In genomic region chr5:31253806-31254205, GRCm38 (mm10) we compare ENCODE assay signal across 11 mouse cellular contexts. TPM values are rescaled to one million over a fixed set of nuclear protein-coding genes. Genes with fewer than 3 reads are reported as not detected.
DNase-seq lines count a peak whose midpoint lies in the region; ATAC-seq and TF ChIP-seq lines count a peak whose summit lies in the region.
"Had no signal": no experiment of that assay in that cellular context is flagged by ENCODE, and none has a peak within 500 bp of the region (broad histone marks: within the 10 kb centered on the region; RNA-seq: fewer than 3 reads in every experiment).

No protein-coding gene starts in this region.

- H3K36me3 ChIP-seq in embryonic facial prominence, embryonic 10.5 days (replicated peaks), result peaks cover 96% of the 10 kb centered on the region
- peaks cover 67% of the 10 kb centered on the region for H3K36me3 ChIP-seq in limb, embryonic 15.5 days

- WGBS in embryonic facial prominence, embryonic 10.5 days, result 95% methylated on average over 8 of the region's 8 CpGs
- WGBS in limb, embryonic 15.5 days, result 90% methylated on average over 8 of the region's 8 CpGs

- H3K4me3 ChIP-seq in left cerebral cortex, adult 2 months, result no peak overlapping the region
- H3K4me3 ChIP-seq in embryonic facial prominence, embryonic 10.5 days, result 0 out of 2 replicates have a peak overlapping the region, but pooled peaks have one; percentile 56
- H3K4me3 ChIP-seq in limb, embryonic 15.5 days, result no peak overlapping the region
- H3K4me3 ChIP-seq: hindbrain, embryonic 15.5 days; myocyte had no signal

- TF ChIP-seq CTCF in left cerebral cortex, adult 2 months (IDR thresholded peaks at IDR 0.05), result no peak

- intact Hi-C loops in left cerebral cortex, adult 2 months (cut with DNase I), result no loop called here

- peak overlapping the region; percentile 44; the same call in 1 of the 2 replicates for H3K27ac ChIP-seq in left cerebral cortex, adult 2 months
- H3K27ac ChIP-seq in embryonic facial prominence, embryonic 10.5 days (replicated peaks), result peak overlapping the region; percentile 83
- H3K27ac ChIP-seq in limb, embryonic 15.5 days, result peak overlapping the region; percentile 59
- H3K27ac ChIP-seq: hindbrain, embryonic 15.5 days had no signal

- DNase-seq in left cerebral cortex, adult 2 months (ENCODE audit: extremely low spot score in 1 of 2, low spot score in 2 of 2), result no peak
- DNase-seq in left cerebral cortex, adult 8-10 months (ENCODE audit: low spot score in 2 of 2), result no peak
- DNase-seq in embryonic facial prominence, embryonic 10.5 days (ENCODE audit: low spot score), result no peak
- no peak for DNase-seq in adrenal gland, adult 8-10 months
- DNase-seq in B cell, adult 2 months, result no peak
- DNase-seq: cerebellum, postnatal 14 days had no signal

- peaks cover 38% of the 10 kb centered on the region for H3K4me1 ChIP-seq in embryonic facial prominence, embryonic 10.5 days
- peaks cover 43% of the 10 kb centered on the region for H3K4me1 ChIP-seq in limb, embryonic 15.5 days

- H3K9ac ChIP-seq in limb, embryonic 15.5 days, result no peak overlapping the region
- H3K9ac ChIP-seq: hindbrain, embryonic 15.5 days had no signal

- no peak overlapping the region for H3K4me2 ChIP-seq in limb, embryonic 15.5 days
- H3K4me2 ChIP-seq: hindbrain, embryonic 15.5 days had no signal

- ATAC-seq in granulocyte monocyte progenitor cell, adult 5-6 weeks (replicated peaks; ENCODE audit: poor library complexity, severe bottlenecking), result peak; percentile 39
- ATAC-seq in limb, embryonic 15.5 days (ENCODE audit: insufficient number of reproducible peaks, low FRiP score, low TSS enrichment, low read depth), result no peak

- no peaks in the 10 kb centered on the region for H3K9me3 ChIP-seq in embryonic facial prominence, embryonic 10.5 days
- H3K9me3 ChIP-seq in limb, embryonic 15.5 days, result no peaks in the 10 kb centered on the region
- H3K9me3 ChIP-seq: hindbrain, embryonic 15.5 days had no signal

- no peaks in the 10 kb centered on the region for H3K27me3 ChIP-seq in embryonic facial prominence, embryonic 10.5 days (replicated peaks; ENCODE audit: low read depth, poor library complexity, severe bottlenecking)
- no peaks in the 10 kb centered on the region for H3K27me3 ChIP-seq in limb, embryonic 15.5 days
- H3K27me3 ChIP-seq: hindbrain, embryonic 15.5 days had no signal

RNA-seq across cellular contexts. Expression of gene Krtcap3, which starts 2.3 kb away (rescaled TPM):
- total RNA-seq in left cerebral cortex, adult 2 months (2021), result 1 to 10 TPM; 3.2 to 3.6 TPM
- total RNA-seq in left cerebral cortex, adult 8-10 months (2022), result 1 to 10 TPM; 1.5 to 3.6 (median 2.5) TPM
- polyA plus RNA-seq in embryonic facial prominence, embryonic 10.5 days (2016; fragmentation: Nextera tagmentation; extraction: Ambion mirVana), result 16.8 and 21.2 TPM in 2 replicates
- total RNA-seq in granulocyte monocyte progenitor cell, adult 5-6 weeks (2014; fragmentation: Nextera tagmentation), result 1.6 and 19.8 TPM in 2 replicates
- 1.6 and 4.7 TPM in 2 replicates for total RNA-seq in granulocyte monocyte progenitor cell, adult 5-6 weeks (2017)
- polyA plus RNA-seq in limb, embryonic 15.5 days (2015; fragmentation: Nextera tagmentation; extraction: Ambion mirVana), result 9.6 and 12.8 TPM in 2 replicates
- 1 to 10 TPM; 3.8 to 9.2 (median 4.6) TPM for total RNA-seq in adrenal gland, adult 8-10 months (2022)

RNA-seq across cellular contexts. Expression of gene Gm9970, which starts 12.8 kb away (rescaled TPM):
- not detected for total RNA-seq in left cerebral cortex, adult 2 months (2021)
- under 1 TPM in 2 of 4 experiments, not detected in 2; 0.74 to 0.89 TPM for total RNA-seq in left cerebral cortex, adult 8-10 months (2022)
- 0.40 TPM in 1 of 2 replicates, not detected in the other for polyA plus RNA-seq in embryonic facial prominence, embryonic 10.5 days (2016; fragmentation: Nextera tagmentation; extraction: Ambion mirVana)
- not detected in 2 replicates for total RNA-seq in granulocyte monocyte progenitor cell, adult 5-6 weeks (2014; fragmentation: Nextera tagmentation)
- not detected in 2 replicates for total RNA-seq in granulocyte monocyte progenitor cell, adult 5-6 weeks (2017)
- 0.50 TPM in 1 of 2 replicates, not detected in the other for polyA plus RNA-seq in limb, embryonic 15.5 days (2015; fragmentation: Nextera tagmentation; extraction: Ambion mirVana)
- under 1 TPM in 3 of 4 experiments, not detected in 1; 0.56 to 0.81 (median 0.59) TPM for total RNA-seq in adrenal gland, adult 8-10 months (2022)
- total RNA-seq: left cerebral cortex, postnatal 25 days had no signal
- polyA plus RNA-seq: myocyte had no signal

RNA-seq across cellular contexts. Expression of gene Nrbp1, which starts 13.1 kb away (rescaled TPM):
- 10 to 100 TPM; 82.3 to 86.0 TPM for total RNA-seq in left cerebral cortex, adult 2 months (2021)
- 10 to 100 TPM; 85.2 to 91.1 (median 87.6) TPM for total RNA-seq in left cerebral cortex, adult 8-10 months (2022)
- polyA plus RNA-seq in embryonic facial prominence, embryonic 10.5 days (2016; fragmentation: Nextera tagmentation; extraction: Ambion mirVana), result 140 and 143 TPM in 2 replicates
- total RNA-seq in granulocyte monocyte progenitor cell, adult 5-6 weeks (2014; fragmentation: Nextera tagmentation), result 65.6 and 75.4 TPM in 2 replicates
- total RNA-seq in granulocyte monocyte progenitor cell, adult 5-6 weeks (2017), result 79.2 and 99.5 TPM in 2 replicates
- 167 and 183 TPM in 2 replicates for polyA plus RNA-seq in limb, embryonic 15.5 days (2015; fragmentation: Nextera tagmentation; extraction: Ambion mirVana)
- total RNA-seq in adrenal gland, adult 8-10 months (2022), result 100 to 1,000 TPM in 2 of 4 experiments, 10 to 100 TPM in 2; 85.7 to 104 (median 96.6) TPM

RNA-seq across cellular contexts. Expression of gene Ppm1g, which starts 33.3 kb away (rescaled TPM):
- 10 to 100 TPM; 72.6 to 78.5 TPM for total RNA-seq in left cerebral cortex, adult 2 months (2021)
- total RNA-seq in left cerebral cortex, adult 8-10 months (2022), result 10 to 100 TPM; 64.9 to 77.9 (median 75.5) TPM
- polyA plus RNA-seq in embryonic facial prominence, embryonic 10.5 days (2016; fragmentation: Nextera tagmentation; extraction: Ambion mirVana), result 185 and 197 TPM in 2 replicates
- total RNA-seq in granulocyte monocyte progenitor cell, adult 5-6 weeks (2014; fragmentation: Nextera tagmentation), result 155 and 167 TPM in 2 replicates
- total RNA-seq in granulocyte monocyte progenitor cell, adult 5-6 weeks (2017), result 175 and 201 TPM in 2 replicates
- polyA plus RNA-seq in limb, embryonic 15.5 days (2015; fragmentation: Nextera tagmentation; extraction: Ambion mirVana), result 102 and 106 TPM in 2 replicates
- 100 to 1,000 TPM in 3 of 4 experiments, 10 to 100 TPM in 1; 93.5 to 125 (median 105) TPM for total RNA-seq in adrenal gland, adult 8-10 months (2022)

RNA-seq across cellular contexts. Expression of gene Ift172, which starts 37.1 kb away (rescaled TPM):
- 100 to 1,000 TPM; 106 to 107 TPM for total RNA-seq in left cerebral cortex, adult 2 months (2021)
- total RNA-seq in left cerebral cortex, adult 8-10 months (2022), result 10 to 100 TPM; 75.0 to 98.2 (median 83.8) TPM
- 37.3 and 39.2 TPM in 2 replicates for polyA plus RNA-seq in embryonic facial prominence, embryonic 10.5 days (2016; fragmentation: Nextera tagmentation; extraction: Ambion mirVana)
- 16.5 and 29.2 TPM in 2 replicates for total RNA-seq in granulocyte monocyte progenitor cell, adult 5-6 weeks (2014; fragmentation: Nextera tagmentation)
- 12.7 and 44.9 TPM in 2 replicates for total RNA-seq in granulocyte monocyte progenitor cell, adult 5-6 weeks (2017)
- polyA plus RNA-seq in limb, embryonic 15.5 days (2015; fragmentation: Nextera tagmentation; extraction: Ambion mirVana), result 30.5 and 36.1 TPM in 2 replicates
- total RNA-seq in adrenal gland, adult 8-10 months (2022), result 10 to 100 TPM; 38.1 to 62.4 (median 49.5) TPM
